Mouse (Mus musculus) ovary, postnatal 36 days (tissue): ENCODE data around the gene Saa4.
"Not testable (repeated sequence)": the region's sequence is repeated elsewhere in the genome, so short reads cannot be mapped to it uniquely, and the experiment has no call there.

Source experiments
- DNase-seq: peaks from one replicate; pipeline ENCODE4 v3.0.0; 2022; ENCODE audit warnings: low spot score, mixed read lengths

Saa4 gene

GRCm38 (mm10) chr7:46716897-46717296 is 15.5 kb downstream of the Saa4 start:
- no peak for DNase-seq

GRCm38 (mm10) chr7:46715600-46715999 is 16.8 kb downstream of the Saa4 start, which contains the start of gene Saa3:
Saa3 (minus strand) TSS chr7:46715700.
- DNase-seq: no peak

- peak; percentile 41 for DNase-seq
Measured at GRCm38 (mm10) chr7:46714518-46714917, 17.9 kb downstream of the Saa4 start.

- DNase-seq: no peak
Measured at GRCm38 (mm10) chr7:46712250-46712649, 20.2 kb downstream of the Saa4 start.

GRCm38 (mm10) chr7:46710390-46710844 is 22.0 kb downstream of the Saa4 start, which contains the start of gene Saal1:
Saal1 (minus strand) TSS chr7:46710680.
- peak; percentile 84 for DNase-seq

- no peak for DNase-seq
Measured at GRCm38 (mm10) chr7:46700521-46701025, 31.8 kb downstream of the Saa4 start.

- DNase-seq: no peak
Measured at GRCm38 (mm10) chr7:46696754-46697153, 35.6 kb downstream of the Saa4 start.

- DNase-seq: no peak
Measured at GRCm38 (mm10) chr7:46686827-46687226, 45.6 kb downstream of the Saa4 start.

- DNase-seq: no peak
Measured at GRCm38 (mm10) chr7:46680732-46681131, 51.7 kb downstream of the Saa4 start.

GRCm38 (mm10) chr7:46679044-46679443 is 53.4 kb downstream of the Saa4 start:
- not testable (repeated sequence) for DNase-seq

GRCm38 (mm10) chr7:46678417-46678816 is 54.0 kb downstream of the Saa4 start:
- DNase-seq: no peak
